Mouse (Mus musculus) CH12F3 (cell line): ENCODE data around the gene Pik3ap1.

Source experiments
- in situ Hi-C: fragments of 300-500 bp; cut with MboI; formaldehyde crosslinking; loops from 2 replicates; pipeline ENCODE4 v1.14.3; 2020; ENCODE audit warnings: low sequenced_read_pairs

Gene Pik3ap1

DNA sequence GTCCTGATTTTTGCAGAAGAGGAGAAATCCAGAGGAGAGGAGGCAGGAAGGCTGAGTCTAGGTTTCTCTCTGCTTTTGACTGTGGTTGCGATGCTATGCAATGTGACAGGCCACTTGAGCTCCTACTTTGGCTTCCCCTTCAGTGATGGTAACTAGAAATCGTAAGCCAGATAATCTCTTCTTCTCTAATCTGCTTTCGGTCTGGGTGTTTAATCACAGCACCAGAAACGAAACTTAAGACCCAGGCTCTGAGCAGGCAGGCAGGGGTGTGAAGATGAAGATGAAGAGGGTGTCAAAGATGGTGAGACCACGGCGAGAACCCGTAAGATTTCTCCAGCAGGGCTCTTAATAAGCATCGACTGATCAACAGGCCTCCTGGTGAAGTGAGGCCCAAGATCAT is 51.9 kb downstream of the Pik3ap1 start:
- in situ Hi-C loops = no loop called here

- in situ Hi-C loops = no loop called here
These were observed 52.7 kb downstream of the Pik3ap1 start for GRCm38 (mm10) chr19:41332228-41332627.

- in situ Hi-C loops = no loop called here
These were observed 54.5 kb downstream of the Pik3ap1 start for GRCm38 (mm10) chr19:41330401-41330800.

- in situ Hi-C loops = no loop called here
These were observed 54.9 kb downstream of the Pik3ap1 start for GRCm38 (mm10) chr19:41329961-41330360.

- in situ Hi-C loops = no loop called here
These were observed 56.2 kb downstream of the Pik3ap1 start for GRCm38 (mm10) chr19:41328743-41329142.

DNA sequence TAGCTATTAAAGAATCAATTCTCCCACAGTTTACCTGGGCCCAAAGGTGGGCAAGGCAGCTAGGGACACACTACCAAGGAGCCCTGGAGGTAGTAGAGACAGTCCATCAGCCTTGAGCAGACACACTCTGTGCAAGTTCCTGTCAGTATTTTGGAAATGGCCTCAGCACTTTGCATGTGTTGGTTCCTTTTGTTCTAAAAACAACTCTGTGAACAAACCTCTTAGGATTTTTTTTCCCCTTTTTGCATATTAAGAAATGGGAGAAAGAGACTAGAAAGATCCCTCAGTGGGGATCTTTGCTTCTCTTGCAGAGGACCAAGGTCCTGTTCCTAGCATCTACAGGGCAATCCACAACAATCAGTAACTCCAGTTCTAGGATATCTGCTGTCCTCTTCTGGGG is 61.1 kb downstream of the Pik3ap1 start:
- in situ Hi-C loops = loop anchor here (25.0 kb wide), 2 partner anchors 138 to 438 kb away; no protein-coding TSS in a partner anchor

- in situ Hi-C loops = loop anchor here (25.0 kb wide), 2 partner anchors 139 to 439 kb away; no protein-coding TSS in a partner anchor
These were observed 61.8 kb downstream of the Pik3ap1 start for GRCm38 (mm10) chr19:41323125-41323524.

DNA sequence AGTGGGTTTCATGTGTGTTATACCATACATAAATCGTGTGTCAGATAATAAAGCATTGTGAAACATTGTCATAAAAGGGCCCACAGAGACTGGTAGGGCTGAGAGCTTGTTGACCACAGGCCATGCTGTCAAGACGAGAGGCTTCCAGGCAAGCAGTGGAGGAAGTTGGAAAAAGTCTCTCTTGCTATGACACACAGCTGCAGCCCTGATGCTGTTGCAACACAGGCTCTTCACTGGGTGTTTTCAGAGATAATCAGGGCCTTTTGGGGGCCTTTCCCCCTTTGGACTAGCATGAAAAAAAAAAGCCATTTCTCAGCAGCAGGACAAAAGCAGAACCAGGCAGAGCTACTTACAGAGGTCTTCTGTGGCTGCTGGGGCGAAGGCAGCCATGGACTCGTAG is 63.8 kb downstream of the Pik3ap1 start:
- in situ Hi-C loops = loop anchor here (25.0 kb wide), 2 partner anchors 141 to 441 kb away; no protein-coding TSS in a partner anchor

GRCm38 (mm10) chr19:41317315-41318095 is 67.4 kb downstream of the Pik3ap1 start:
- in situ Hi-C loops = loop anchor here (25.0 kb wide), 2 partner anchors 145 to 445 kb away; no protein-coding TSS in a partner anchor

- in situ Hi-C loops = loop anchor here (25.0 kb wide), 2 partner anchors 148 to 448 kb away; no protein-coding TSS in a partner anchor
These were observed 70.2 kb downstream of the Pik3ap1 start for GRCm38 (mm10) chr19:41314696-41315095.

GRCm38 (mm10) chr19:41313663-41314062 is 71.2 kb downstream of the Pik3ap1 start:
- in situ Hi-C loops = loop anchor here (25.0 kb wide), 2 partner anchors 149 to 449 kb away; no protein-coding TSS in a partner anchor

DNA sequence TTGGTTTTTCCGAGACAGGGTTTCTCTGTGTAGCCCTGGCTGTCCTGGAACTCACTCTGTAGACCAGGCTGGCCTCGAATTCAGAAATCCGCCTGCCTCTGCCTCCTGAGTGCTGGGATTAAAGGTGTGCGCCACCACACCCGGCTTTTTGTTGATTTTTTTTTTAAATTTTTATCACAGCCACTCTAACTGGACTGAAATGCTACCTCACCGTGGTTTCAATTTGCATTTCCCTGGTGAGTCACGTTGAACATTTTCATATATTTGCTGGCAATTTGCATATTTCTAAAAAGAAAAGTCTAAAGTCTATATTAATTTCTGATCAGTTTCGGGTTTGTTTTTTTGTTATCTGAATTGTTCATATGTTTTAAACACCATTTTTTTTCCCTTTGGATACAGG is 72.3 kb downstream of the Pik3ap1 start:
- in situ Hi-C loops = loop anchor here (25.0 kb wide), 2 partner anchors 150 to 450 kb away; no protein-coding TSS in a partner anchor

GRCm38 (mm10) chr19:41312027-41312426 is 72.9 kb downstream of the Pik3ap1 start:
- in situ Hi-C loops = loop anchor here (25.0 kb wide), 2 partner anchors 150 to 450 kb away; no protein-coding TSS in a partner anchor

- in situ Hi-C loops = loop anchor here (25.0 kb wide), 2 partner anchors 151 to 451 kb away; no protein-coding TSS in a partner anchor
These were observed 73.8 kb downstream of the Pik3ap1 start for GRCm38 (mm10) chr19:41310971-41311703.

- in situ Hi-C loops = loop anchor here (25.0 kb wide), 2 partner anchors 158 to 458 kb away; no protein-coding TSS in a partner anchor
These were observed 81.0 kb downstream of the Pik3ap1 start for GRCm38 (mm10) chr19:41303933-41304332.

GRCm38 (mm10) chr19:41303433-41303832 is 81.5 kb downstream of the Pik3ap1 start:
- in situ Hi-C loops = loop anchor here (25.0 kb wide), 2 partner anchors 159 to 459 kb away; no protein-coding TSS in a partner anchor

GRCm38 (mm10) chr19:41301856-41302255 is 83.0 kb downstream of the Pik3ap1 start:
- in situ Hi-C loops = loop anchor here (25.0 kb wide), 2 partner anchors 160 to 460 kb away; no protein-coding TSS in a partner anchor

DNA sequence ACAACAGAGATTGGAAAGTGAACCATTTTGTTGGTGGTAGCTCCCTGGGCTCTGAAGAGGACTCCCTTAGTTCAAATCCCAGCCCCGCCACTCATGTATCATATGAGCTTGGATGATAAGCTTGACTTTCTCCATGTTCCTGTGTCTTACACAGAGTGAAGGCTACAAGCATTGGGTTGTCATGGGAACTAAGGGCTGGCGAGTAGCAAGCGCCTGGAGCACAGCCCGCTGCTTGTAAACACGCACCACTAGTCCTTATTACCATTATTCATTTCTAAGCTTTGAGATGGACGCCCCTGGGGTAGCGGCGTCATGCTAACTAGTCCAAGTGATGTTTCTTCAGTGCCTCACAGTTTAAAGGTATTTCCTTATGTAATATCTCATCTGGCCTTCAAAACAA is 85.5 kb downstream of the Pik3ap1 start:
- in situ Hi-C loops = no loop called here

DNA sequence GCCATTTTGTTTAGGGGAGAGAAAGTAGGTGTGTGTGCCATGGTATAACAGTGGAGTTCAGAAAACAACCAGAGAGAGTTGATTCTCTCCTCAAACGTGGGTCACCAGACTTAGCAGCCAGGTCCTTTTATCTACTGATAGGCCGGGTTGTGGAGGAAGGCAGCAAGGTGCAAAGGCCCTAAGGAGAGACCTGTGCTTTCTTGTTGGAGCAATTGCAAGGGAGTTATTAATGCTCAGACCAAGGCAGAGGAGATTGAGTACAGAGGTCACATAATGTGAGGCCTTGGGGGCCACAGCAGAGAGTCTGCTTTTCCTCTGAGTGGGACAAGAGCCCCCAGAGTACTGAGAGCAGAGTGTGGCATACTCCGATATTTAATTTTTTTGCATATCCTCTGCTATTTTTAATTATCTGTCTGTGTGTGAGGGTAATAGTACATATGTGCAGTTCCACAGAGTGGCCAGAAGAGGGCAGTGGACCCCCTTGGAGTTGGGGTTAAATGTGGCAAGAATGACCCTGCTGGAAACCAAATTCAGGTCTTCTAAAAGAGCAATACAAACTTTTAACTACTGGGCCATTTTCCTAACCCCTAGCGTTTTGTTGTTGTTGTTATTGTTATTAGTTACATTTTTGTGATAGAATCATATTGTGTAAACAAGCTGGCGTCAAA is 93.8 kb downstream of the Pik3ap1 start:
- in situ Hi-C loops = no loop called here

DNA sequence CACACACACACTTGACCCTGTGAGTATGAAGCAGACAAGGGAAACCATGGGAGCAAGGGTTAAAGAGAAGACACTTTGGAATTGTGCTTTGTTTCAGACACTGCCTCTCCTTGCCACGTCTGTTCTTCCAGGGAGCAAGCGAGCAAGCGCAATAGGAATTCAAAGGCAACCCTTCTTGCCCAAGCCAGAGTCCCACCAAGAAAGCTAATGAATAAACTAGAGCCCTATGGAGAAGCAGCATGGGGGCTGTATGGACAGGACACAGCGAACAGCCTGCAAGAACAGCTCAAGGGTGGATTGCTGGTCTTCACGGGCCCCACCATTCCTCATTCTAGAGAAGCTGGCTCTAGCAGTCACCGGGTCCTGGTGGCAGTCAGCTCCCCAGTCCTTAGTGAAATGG is 96.3 kb downstream of the Pik3ap1 start:
- in situ Hi-C loops = no loop called here

GRCm38 (mm10) chr19:41287224-41287623 is 97.7 kb downstream of the Pik3ap1 start:
- in situ Hi-C loops = no loop called here
